Mouse (Mus musculus) forebrain, embryonic 13.5 days (tissue): ENCODE data around the gene Lamb3. TPM values are rescaled to one million over a fixed set of nuclear protein-coding genes. Genes with fewer than 3 reads are reported as not detected.
"Not testable (repeated sequence)": the region's sequence is repeated elsewhere in the genome, so short reads cannot be mapped to it uniquely, and the experiment has no call there.

Experiments used
- ATAC-seq: fragments of 200-750 bp; cut with Nextera tagmentation; 2 replicates; pipeline ENCODE4 v1.8.0; 2017
- H3K27ac ChIP-seq: fragments of 300-500 bp; sonication (generic); 2 replicates; pipeline ENCODE4 v1.5.1; 2015; ENCODE audit warnings: inconsistent platforms, mild to moderate bottlenecking, moderate library complexity
- H3K27me3 ChIP-seq: fragments of 300-500 bp; sonication (generic); 2 replicates; pipeline ENCODE4 v1.6.1; 2015; ENCODE audit warnings: mild to moderate bottlenecking, inconsistent platforms
- H3K36me3 ChIP-seq: fragments of 300-500 bp; sonication (generic); 2 replicates; pipeline ENCODE4 v1.6.1; 2015; ENCODE audit warnings: mild to moderate bottlenecking, inconsistent platforms; ENCODE audit not compliant: poor library complexity, severe bottlenecking
- H3K4me1 ChIP-seq: fragments of 300-500 bp; sonication (generic); 2 replicates; pipeline ENCODE4 v1.6.1; 2015; ENCODE audit warnings: inconsistent platforms
- H3K4me2 ChIP-seq: fragments of 300-500 bp; sonication (generic); 2 replicates; pipeline ENCODE4 v1.6.1; 2015; ENCODE audit warnings: inconsistent platforms, mild to moderate bottlenecking, moderate library complexity
- H3K4me3 ChIP-seq: fragments of 300-500 bp; sonication (generic); 2 replicates; pipeline ENCODE4 v1.5.1; 2015; ENCODE audit warnings: mild to moderate bottlenecking, inconsistent platforms
- H3K9ac ChIP-seq: fragments of 300-500 bp; sonication (generic); 2 replicates; pipeline ENCODE4 v1.6.1; 2015; ENCODE audit warnings: mild to moderate bottlenecking, inconsistent platforms
- H3K9me3 ChIP-seq: fragments of 300-500 bp; sonication (generic); replicated peaks from 2 replicates; pipeline ENCODE4 v1.6.1; 2016; ENCODE audit warnings: inconsistent platforms
- WGBS: fragments of 180-500 bp; shearing (Covaris S2); methylation state at CpG from one replicate; pipeline ENCODE4 v1.1.7; 2015; 5-methylcytosine and 5-hydroxymethylcytosine counted together
- polyA plus RNA-seq: library from polyadenylated mRNA; unstranded; fragments of >200 nt; fragmentation: Nextera tagmentation; extraction: Ambion mirVana; gene quantifications from 2 replicates; pipeline ENCODE4 v1.2.1, GENCODE M21; 2015

Lamb3 gene
- polyA plus RNA-seq, 1 experiment from 2014 or later = 0.32 TPM

GRCm38 (mm10) chr1:193272916-193273601 lies 65.6 kb downstream of the Lamb3 start, which contains the start of gene G0s2:
Gene G0s2, minus strand, starts transcription at chr1:193273217.
- peak within 1 kb of the TSS; percentile 33 for H3K27ac ChIP-seq
- no peaks in the 10 kb centered on the region for H3K9me3 ChIP-seq
- H3K27me3 ChIP-seq = no peaks in the 10 kb centered on the region
- peaks cover 13% of the 10 kb centered on the region for H3K4me1 ChIP-seq
- H3K9ac ChIP-seq = peak within 1 kb of the TSS; percentile 54
- peak; percentile 83 for ATAC-seq
- H3K36me3 ChIP-seq = no peaks in the 10 kb centered on the region
- H3K4me3 ChIP-seq = peak within 1 kb of the TSS; percentile 24
- under 1% methylated on average over 19 of the region's 23 CpGs for WGBS
- H3K4me2 ChIP-seq = peak within 1 kb of the TSS; percentile 61

DNA sequence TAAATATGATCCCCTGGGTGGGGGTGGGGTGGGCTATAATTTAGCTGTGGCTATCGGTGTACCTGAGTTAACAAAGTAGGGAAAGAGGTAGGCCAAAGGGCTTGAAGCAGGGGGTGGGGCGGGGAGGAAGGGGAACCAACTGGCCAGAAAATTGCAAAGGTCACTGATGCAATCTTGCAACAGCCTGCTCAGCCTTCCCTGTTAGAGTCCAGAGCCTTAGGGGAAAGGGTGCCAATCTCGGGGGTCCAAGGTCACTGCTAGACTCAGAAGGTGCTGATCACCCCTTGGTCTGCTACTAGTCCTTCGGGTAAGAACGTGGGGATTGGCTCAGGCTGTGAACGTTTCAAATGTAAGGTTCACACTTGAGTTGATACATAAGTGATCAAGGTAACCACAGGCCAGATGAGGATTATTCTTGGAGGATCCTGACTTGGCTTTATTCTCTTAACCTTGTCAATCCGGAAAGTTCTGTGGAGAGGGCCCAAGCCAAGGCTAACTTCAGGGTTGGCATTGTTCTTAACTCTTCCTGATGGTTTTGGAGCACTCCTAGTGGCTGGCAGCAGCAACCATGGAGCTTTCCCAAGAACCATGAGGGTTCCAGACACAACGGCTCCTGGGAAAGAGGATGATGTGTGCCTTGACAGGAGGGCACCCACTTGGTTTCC lies 67.0 kb downstream of the Lamb3 start:
- Histone ChIP-seq H3K4me2 (no peak overlapping the region), H3K27ac (no peak overlapping the region), H3K9ac (no peak overlapping the region), H3K4me1 (peaks cover 13% of the 10 kb centered on the region), H3K36me3 (no peaks in the 10 kb centered on the region), H3K27me3 (no peaks in the 10 kb centered on the region), H3K9me3 (no peaks in the 10 kb centered on the region), H3K4me3 (no peak overlapping the region)
- 88% methylated on average over 8 of the region's 8 CpGs for WGBS
- ATAC-seq = no peak

DNA sequence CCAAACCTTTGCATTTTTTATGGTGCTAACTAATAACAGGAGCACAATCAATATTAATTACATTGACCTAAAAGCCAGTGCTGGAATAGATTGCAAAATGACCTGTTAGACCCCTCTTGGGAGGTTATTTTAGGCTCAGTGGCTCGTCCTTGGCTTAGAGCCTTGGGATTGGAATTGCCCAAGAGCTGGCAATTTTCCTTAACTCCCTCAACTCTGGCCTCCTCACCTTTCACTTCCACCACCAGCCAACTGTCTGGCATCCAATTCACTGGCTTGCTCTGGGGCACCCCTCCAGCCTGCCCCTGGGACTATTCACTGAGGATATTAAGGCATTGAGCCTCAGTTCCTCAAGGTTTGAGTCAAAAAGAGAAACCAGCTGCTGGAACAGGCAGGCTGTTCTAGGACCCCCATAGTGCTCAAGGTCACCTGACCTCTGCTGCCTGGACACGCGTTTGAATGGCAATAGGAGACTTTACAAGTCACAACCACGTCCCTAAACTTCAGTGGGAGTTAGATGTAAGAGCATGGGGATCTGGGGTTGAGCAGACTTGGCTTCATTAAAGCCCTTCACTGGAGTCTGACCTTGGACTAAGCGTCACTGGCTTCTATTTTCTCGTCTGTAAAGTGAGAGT lies 71.0 kb downstream of the Lamb3 start:
- H3K27me3 ChIP-seq = no peaks in the 10 kb centered on the region
- H3K9me3 ChIP-seq = no peaks in the 10 kb centered on the region
- H3K9ac ChIP-seq = no peak overlapping the region
- H3K4me1 ChIP-seq = no peaks in the 10 kb centered on the region
- no peak overlapping the region for H3K4me3 ChIP-seq
- no peak overlapping the region for H3K4me2 ChIP-seq
- ATAC-seq = no peak
- H3K36me3 ChIP-seq = no peaks in the 10 kb centered on the region
- 43% methylated on average over 6 of the region's 6 CpGs for WGBS
- H3K27ac ChIP-seq = no peak overlapping the region

- no peaks in the 10 kb centered on the region for H3K9me3 ChIP-seq
- H3K4me3 ChIP-seq = no peak overlapping the region
- no peak overlapping the region for H3K27ac ChIP-seq
- no peak for ATAC-seq
- no peak overlapping the region for H3K4me2 ChIP-seq
- H3K36me3 ChIP-seq = no peaks in the 10 kb centered on the region
- no peaks in the 10 kb centered on the region for H3K4me1 ChIP-seq
- H3K27me3 ChIP-seq = no peaks in the 10 kb centered on the region
- 84% methylated on average over 4 of the region's 4 CpGs for WGBS
- H3K9ac ChIP-seq = no peak overlapping the region
Observed at GRCm38 (mm10) chr1:193279492-193279891, 72.0 kb downstream of the Lamb3 start.

DNA sequence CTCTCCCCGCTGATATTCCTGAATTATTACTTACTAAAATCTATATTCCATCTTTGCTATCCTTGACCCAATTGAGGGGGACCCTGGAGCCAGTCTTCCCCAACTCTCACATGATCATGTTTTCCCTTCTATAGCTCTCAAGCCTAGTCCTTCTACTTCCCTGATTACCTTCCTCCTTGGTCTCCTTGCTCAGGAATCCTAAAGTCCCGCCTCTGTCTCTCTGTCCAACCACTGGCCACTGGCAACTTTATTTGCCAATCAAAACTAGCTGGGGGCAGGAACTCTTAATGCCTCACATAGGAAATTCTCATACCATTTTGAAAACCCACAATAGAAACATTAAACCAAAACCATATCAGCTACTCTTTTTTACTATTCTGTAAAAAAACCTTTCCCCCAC lies 73.8 kb downstream of the Lamb3 start:
- no peak overlapping the region for H3K4me3 ChIP-seq
- H3K27ac ChIP-seq = no peak overlapping the region
- H3K4me2 ChIP-seq = no peak overlapping the region
- H3K9ac ChIP-seq = no peak overlapping the region
- no peaks in the 10 kb centered on the region for H3K27me3 ChIP-seq
- 88% methylated on average over 2 of the region's 2 CpGs for WGBS
- no peak for ATAC-seq
- H3K36me3 ChIP-seq = no peaks in the 10 kb centered on the region
- H3K4me1 ChIP-seq = no peaks in the 10 kb centered on the region
- H3K9me3 ChIP-seq = no peaks in the 10 kb centered on the region

- Histone ChIP-seq H3K27me3 (no peaks in the 10 kb centered on the region), H3K36me3 (no peaks in the 10 kb centered on the region), H3K27ac (no peak overlapping the region), H3K9ac (no peak overlapping the region), H3K9me3 (no peaks in the 10 kb centered on the region), H3K4me2 (no peak overlapping the region), H3K4me3 (no peak overlapping the region), H3K4me1 (no peaks in the 10 kb centered on the region)
- 76% methylated on average over 7 of the region's 7 CpGs for WGBS
- ATAC-seq = no peak
Observed at GRCm38 (mm10) chr1:193284228-193284779, 76.8 kb downstream of the Lamb3 start.

GRCm38 (mm10) chr1:193285766-193286325 lies 78.3 kb downstream of the Lamb3 start:
- not testable (repeated sequence) for ATAC-seq, H3K27me3 ChIP-seq, H3K4me1 ChIP-seq, H3K9me3 ChIP-seq, H3K27ac ChIP-seq, H3K36me3 ChIP-seq, H3K4me2 ChIP-seq, H3K9ac ChIP-seq, H3K4me3 ChIP-seq
- 94% methylated on average over 3 of the region's 3 CpGs for WGBS

- Histone ChIP-seq H3K27ac (no peak overlapping the region), H3K9me3 (no peaks in the 10 kb centered on the region), H3K27me3 (no peaks in the 10 kb centered on the region), H3K36me3 (no peaks in the 10 kb centered on the region), H3K9ac (no peak overlapping the region), H3K4me1 (no peaks in the 10 kb centered on the region), H3K4me2 (no peak overlapping the region), H3K4me3 (no peak overlapping the region)
- WGBS = 90% methylated on average over 2 of the region's 2 CpGs
- ATAC-seq = no peak
Observed at GRCm38 (mm10) chr1:193287578-193287977, 80.1 kb downstream of the Lamb3 start.

- H3K36me3 ChIP-seq = no peaks in the 10 kb centered on the region
- WGBS = 93% methylated on average over 3 of the region's 3 CpGs
Observed at GRCm38 (mm10) chr1:193289076-193289475, 81.6 kb downstream of the Lamb3 start.

GRCm38 (mm10) chr1:193289914-193290313 lies 82.4 kb downstream of the Lamb3 start:
- Histone ChIP-seq H3K9ac (no peak overlapping the region), H3K4me3 (no peak overlapping the region), H3K4me2 (no peak overlapping the region), H3K36me3 (no peaks in the 10 kb centered on the region), H3K9me3 (no peaks in the 10 kb centered on the region), H3K27ac (no peak overlapping the region), H3K4me1 (no peaks in the 10 kb centered on the region), H3K27me3 (no peaks in the 10 kb centered on the region)
- 93% methylated on average over 5 of the region's 5 CpGs for WGBS
- no peak for ATAC-seq

More at GRCm38 (mm10) chr1:193289076-193289475, 81.6 kb downstream of the Lamb3 start:
- no peak overlapping the region for H3K4me3 ChIP-seq
- no peak overlapping the region for H3K9ac ChIP-seq
- no peaks in the 10 kb centered on the region for H3K9me3 ChIP-seq
- H3K4me1 ChIP-seq = no peaks in the 10 kb centered on the region
- no peak overlapping the region for H3K27ac ChIP-seq
- H3K4me2 ChIP-seq = no peak overlapping the region
- no peaks in the 10 kb centered on the region for H3K27me3 ChIP-seq
- ATAC-seq = no peak

GRCm38 (mm10) chr1:193290686-193291085 lies 83.2 kb downstream of the Lamb3 start:
- ATAC-seq = no peak
- no peak overlapping the region for H3K4me2 ChIP-seq
- no peaks in the 10 kb centered on the region for H3K4me1 ChIP-seq
- no peak overlapping the region for H3K27ac ChIP-seq
- H3K27me3 ChIP-seq = no peaks in the 10 kb centered on the region
- no peak overlapping the region for H3K9ac ChIP-seq
- no peaks in the 10 kb centered on the region for H3K9me3 ChIP-seq
- no peaks in the 10 kb centered on the region for H3K36me3 ChIP-seq
- no peak overlapping the region for H3K4me3 ChIP-seq

DNA sequence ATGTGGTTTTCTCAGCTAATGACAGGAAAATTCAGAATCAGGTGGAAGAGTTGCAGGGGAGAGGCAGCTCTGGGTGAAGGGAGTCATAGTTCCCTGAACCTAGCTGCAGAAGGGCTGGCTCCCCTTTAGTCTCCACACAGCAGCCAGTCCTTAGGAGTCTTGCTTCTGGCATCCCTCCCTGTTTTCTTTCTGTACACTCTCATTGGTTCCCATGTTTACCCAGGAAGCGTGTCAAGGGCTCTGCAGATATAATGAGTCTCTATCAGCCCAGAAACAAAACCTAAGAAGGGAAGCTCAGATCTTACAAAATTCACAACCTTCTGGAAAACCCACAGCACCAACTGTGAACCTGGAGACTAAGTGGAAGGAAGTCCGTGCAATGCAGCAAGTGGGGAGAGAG lies 85.5 kb downstream of the Lamb3 start:
- Histone ChIP-seq H3K36me3 (no peaks in the 10 kb centered on the region), H3K4me1 (no peaks in the 10 kb centered on the region), H3K9ac (no peak overlapping the region), H3K27ac (no peak overlapping the region), H3K4me3 (no peak overlapping the region), H3K27me3 (no peaks in the 10 kb centered on the region), H3K9me3 (no peaks in the 10 kb centered on the region), H3K4me2 (no peak overlapping the region)
- 68% methylated on average over 2 of the region's 2 CpGs for WGBS
- no peak for ATAC-seq
